Mouse (Mus musculus): ENCODE data around the gene Cldn12.

Gene Cldn12

DNA sequence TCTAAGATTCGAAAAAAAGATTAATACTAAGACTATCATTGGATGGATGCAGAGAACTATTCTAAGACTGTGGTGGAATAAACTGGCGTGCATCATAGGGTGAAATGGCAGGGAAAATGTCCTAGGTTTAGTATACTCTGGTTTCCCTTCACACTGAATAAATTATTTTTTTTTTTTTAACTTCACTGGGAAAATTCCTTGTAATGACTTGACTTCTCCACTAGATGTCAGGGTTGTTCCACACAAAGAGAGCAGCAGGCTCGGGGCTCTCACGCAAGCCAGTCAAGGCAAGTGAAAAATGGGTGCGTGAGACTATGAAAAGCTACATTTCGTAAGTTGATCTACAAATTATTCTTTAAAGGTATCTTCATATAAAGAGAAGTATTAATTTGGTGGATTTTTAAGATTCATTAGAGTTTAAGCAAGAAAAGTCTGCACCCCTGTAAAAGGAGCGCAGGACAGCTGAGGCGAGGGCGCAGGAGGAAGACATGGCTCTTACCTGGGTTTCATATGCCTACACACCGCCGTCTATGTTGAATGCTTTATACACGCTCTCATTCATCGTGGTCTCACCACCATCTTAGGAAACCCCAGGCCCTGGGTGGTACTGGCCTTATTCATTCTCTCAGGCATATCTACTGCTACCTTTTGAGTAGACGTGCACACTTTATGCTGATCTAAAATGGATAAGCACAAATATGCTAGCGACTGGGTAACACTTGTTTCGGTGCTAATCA is 20.3 kb downstream of the Cldn12 start:
- in situ Hi-C loops (cut with MboI, MseI): loop anchor here (5.0 kb wide), 3 partner anchors 73 to 263 kb away; no protein-coding TSS in a partner anchor

DNA sequence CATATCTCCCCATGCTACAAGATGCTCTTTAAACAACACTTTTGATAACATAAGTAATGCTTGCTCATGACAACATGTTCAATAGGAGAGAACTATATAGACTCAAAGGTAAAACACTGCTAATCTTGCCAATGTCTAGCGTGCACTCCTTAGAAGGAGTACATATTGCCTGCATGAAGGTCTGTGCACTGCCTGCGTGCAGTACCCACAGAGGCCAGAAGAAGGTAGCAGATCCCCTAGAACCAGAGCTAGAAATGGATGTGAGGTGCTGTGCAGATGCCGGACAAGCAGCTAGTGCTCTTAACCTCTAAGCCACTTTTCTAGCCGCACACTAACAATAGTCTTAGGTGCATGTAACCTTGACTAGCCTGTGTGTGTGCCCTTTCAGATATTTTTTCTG is 22.6 kb downstream of the Cldn12 start:
- in situ Hi-C loops (cut with MboI, MseI): no loop called here

GRCm38 (mm10) chr5:5486071-5486470 is 28.7 kb downstream of the Cldn12 start:
- in situ Hi-C loops (cut with MboI, MseI): no loop called here

- in situ Hi-C loops (cut with MboI, MseI): loop anchor here (5.0 kb wide), 1 partner anchor 521 kb away; no protein-coding TSS in a partner anchor
Measured at GRCm38 (mm10) chr5:5483254-5483858, 31.4 kb downstream of the Cldn12 start.

DNA sequence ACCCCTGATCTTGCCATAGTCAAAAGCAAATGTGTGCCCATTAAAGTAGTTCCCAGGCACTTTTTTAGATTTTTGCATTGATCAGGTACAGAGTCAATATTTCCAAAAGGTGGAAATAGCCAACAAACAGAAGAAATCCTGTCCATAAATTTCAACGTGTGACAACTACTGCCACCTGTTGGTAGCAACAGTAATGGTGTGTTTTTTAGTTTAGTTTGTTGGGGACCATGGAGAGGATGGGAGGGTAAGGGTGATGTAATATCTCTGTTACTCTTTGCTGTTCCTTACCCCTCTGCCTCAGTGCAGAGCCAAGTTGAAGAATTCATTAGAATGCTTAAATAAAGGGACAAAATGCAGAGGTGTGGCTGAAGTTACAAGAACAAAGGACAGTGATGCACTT is 33.1 kb downstream of the Cldn12 start:
- in situ Hi-C loops (cut with MboI, MseI): loop anchor here (5.0 kb wide), 1 partner anchor 519 kb away; no protein-coding TSS in a partner anchor

GRCm38 (mm10) chr5:5479043-5479442 is 35.7 kb downstream of the Cldn12 start, which contains the start of gene 1700015F17Rik:
1700015F17Rik (minus strand) TSS chr5:5479143.
- in situ Hi-C loops (cut with MboI, MseI): no loop called here

GRCm38 (mm10) chr5:5476133-5476532 is 38.6 kb downstream of the Cldn12 start:
- in situ Hi-C loops (cut with MboI, MseI): no loop called here

DNA sequence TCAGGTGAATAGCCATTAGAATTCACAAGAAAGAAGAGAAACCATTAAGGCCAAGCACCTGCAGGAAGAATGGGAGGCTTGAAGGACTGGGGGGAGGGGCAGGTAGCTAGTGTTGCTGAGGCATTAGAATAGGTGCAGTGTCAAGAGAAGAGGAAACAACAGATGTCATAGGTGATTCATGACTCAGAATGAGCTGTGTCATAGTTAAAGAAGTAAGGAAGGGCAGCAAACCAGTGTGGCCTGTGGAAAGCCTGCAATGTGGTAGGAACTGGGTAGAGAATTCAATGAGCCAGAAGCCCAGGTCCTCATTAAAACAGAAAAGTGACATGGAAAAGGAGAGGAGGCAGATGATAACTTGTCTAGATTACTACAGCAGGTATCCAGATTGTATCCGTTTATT is 49.5 kb downstream of the Cldn12 start:
- in situ Hi-C loops (cut with MboI, MseI): loop anchor here in 1 of 2 experiments (10.0 kb wide), 1 partner anchor 630 kb away; no protein-coding TSS in a partner anchor
